Mouse (Mus musculus) ES-E14 (cell line): ENCODE measurements at regions not wholly inside any gene's neighbourhood (a gene's known extent, or its start where the extent isn't known, plus 50 kb on each side); places are given as distances from the start of the nearest gene placed in this dataset.
A peak's percentile ranks its signal among the peaks of the same experiment; 100 is the strongest.

Experiments
- DNase-seq: peaks from one replicate; pipeline ENCODE4 v3.0.0-alpha.2; 2013; ENCODE audit warnings: low read depth, low spot score
- H3K27ac ChIP-seq: 2 replicates; pipeline ENCODE4 v1.5.1; 2012; ENCODE audit warnings: low read depth, mild to moderate bottlenecking, low read length, moderate library complexity, mixed read lengths; ENCODE audit not compliant: poor library complexity, insufficient read depth, severe bottlenecking
- H3K36me3 ChIP-seq: 2 replicates; pipeline ENCODE4 v1.6.1; 2012; ENCODE audit warnings: mild to moderate bottlenecking, low read length, moderate library complexity, mixed read lengths; ENCODE audit not compliant: control insufficient read depth, poor library complexity, insufficient read depth, severe bottlenecking
- H3K4me1 ChIP-seq, 2 experiments: fragments of 150-350 bp in 1 of 2; sonication (generic) in 1 of 2; 2 replicates each; pipeline ENCODE4 v1.6.1; 2012; ENCODE audit warnings: low read length in 2 of 2, mild to moderate bottlenecking in 1 of 2, mixed read lengths in 1 of 2; ENCODE audit not compliant: control insufficient read depth in 2 of 2, insufficient read depth in 2 of 2, poor library complexity in 1 of 2
- H3K4me3 ChIP-seq, 2 experiments: fragments of 150-350 bp in 1 of 2; sonication (generic) in 1 of 2; 2 replicates each; pipeline ENCODE4 v1.5.1; 2012; ENCODE audit warnings: low read length in 2 of 2, low read depth in 1 of 2, mild to moderate bottlenecking in 1 of 2, mixed read lengths in 1 of 2; ENCODE audit not compliant: insufficient read depth in 1 of 2, poor library complexity in 1 of 2, severe bottlenecking in 1 of 2
- H3K9ac ChIP-seq: 2 replicates; pipeline ENCODE4 v1.6.1; 2012; ENCODE audit warnings: low read depth, mild to moderate bottlenecking, low read length, mixed read lengths; ENCODE audit not compliant: poor library complexity, insufficient read depth, severe bottlenecking
- H3K9me3 ChIP-seq: fragments of 150-350 bp; sonication (generic); 2 replicates; pipeline ENCODE4 v1.6.1; 2012; ENCODE audit warnings: low read depth, mild to moderate bottlenecking, low read length; ENCODE audit not compliant: control insufficient read depth, insufficient read depth
- CHD2 ChIP-seq: IDR thresholded peaks from 2 replicates; pipeline ENCODE4 v1.6.1; 2014; ENCODE audit warnings: mild to moderate bottlenecking, low read depth, low read length, inconsistent platforms
- HCFC1 ChIP-seq: IDR thresholded peaks from 2 replicates; pipeline ENCODE4 v1.6.1; 2012; ENCODE audit warnings: low read length, inconsistent platforms, borderline replicate concordance; ENCODE audit not compliant: insufficient read depth
- MAFK ChIP-seq: IDR thresholded peaks from 2 replicates; pipeline ENCODE4 v1.6.1; 2014; ENCODE audit warnings: mild to moderate bottlenecking, low read depth, low read length, inconsistent platforms; ENCODE audit not compliant: insufficient read depth
- ZC3H11A ChIP-seq: IDR thresholded peaks from 2 replicates; pipeline ENCODE4 v1.6.1; 2012; ENCODE audit warnings: low read depth, mild to moderate bottlenecking, inconsistent platforms, low read length, borderline replicate concordance
- ZNF384 ChIP-seq: IDR thresholded peaks from 2 replicates; pipeline ENCODE4 v1.6.1; 2012; ENCODE audit warnings: low read depth, low read length, inconsistent platforms
- in situ Hi-C, 2 experiments: fragments of 600-800 bp; cut with MboI; formaldehyde crosslinking; loops; one replicate each; pipeline ENCODE4 v1.15.1; 2025; ENCODE audit warnings: low sequenced_read_pairs in 2 of 2, inconsistent platforms in 1 of 2; ENCODE audit not compliant: unreplicated experiment in 2 of 2

DNA sequence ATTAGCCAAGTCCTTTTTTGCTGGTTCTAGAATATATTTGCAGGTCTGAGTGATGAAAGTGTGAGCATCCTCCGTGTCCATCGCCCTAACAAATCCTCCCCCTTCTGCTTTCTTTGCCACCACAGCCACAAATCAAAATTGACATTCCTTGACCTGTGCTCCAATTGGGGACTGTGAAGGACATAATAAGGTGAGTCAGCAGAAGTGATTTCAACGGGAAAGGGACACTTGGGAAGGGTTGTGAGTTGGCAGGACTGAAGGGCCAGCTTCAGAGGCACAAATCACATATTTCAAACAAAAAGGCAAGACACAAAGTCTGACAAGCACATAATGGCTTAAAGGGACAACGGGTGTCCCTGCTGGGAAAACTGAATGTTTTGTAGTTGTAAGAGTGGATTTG lies 784.2 kb upstream of the Lrrc6 start:
- DNase-seq = no peak
- Histone ChIP-seq H3K36me3 (no peaks in the 10 kb centered on the region), H3K9me3 (no peaks in the 10 kb centered on the region), H3K4me1 (no peaks in the 10 kb centered on the region), H3K9ac (no peak overlapping the region), H3K27ac (no peak overlapping the region), H3K4me3 (no peak overlapping the region)
- TF ChIP-seq ZC3H11A = no peak
- TF ChIP-seq CHD2 = no peak
- no peak for TF ChIP-seq ZNF384
- no peak for TF ChIP-seq HCFC1
- no peak for TF ChIP-seq MAFK
- in situ Hi-C loops = no loop called here

DNA sequence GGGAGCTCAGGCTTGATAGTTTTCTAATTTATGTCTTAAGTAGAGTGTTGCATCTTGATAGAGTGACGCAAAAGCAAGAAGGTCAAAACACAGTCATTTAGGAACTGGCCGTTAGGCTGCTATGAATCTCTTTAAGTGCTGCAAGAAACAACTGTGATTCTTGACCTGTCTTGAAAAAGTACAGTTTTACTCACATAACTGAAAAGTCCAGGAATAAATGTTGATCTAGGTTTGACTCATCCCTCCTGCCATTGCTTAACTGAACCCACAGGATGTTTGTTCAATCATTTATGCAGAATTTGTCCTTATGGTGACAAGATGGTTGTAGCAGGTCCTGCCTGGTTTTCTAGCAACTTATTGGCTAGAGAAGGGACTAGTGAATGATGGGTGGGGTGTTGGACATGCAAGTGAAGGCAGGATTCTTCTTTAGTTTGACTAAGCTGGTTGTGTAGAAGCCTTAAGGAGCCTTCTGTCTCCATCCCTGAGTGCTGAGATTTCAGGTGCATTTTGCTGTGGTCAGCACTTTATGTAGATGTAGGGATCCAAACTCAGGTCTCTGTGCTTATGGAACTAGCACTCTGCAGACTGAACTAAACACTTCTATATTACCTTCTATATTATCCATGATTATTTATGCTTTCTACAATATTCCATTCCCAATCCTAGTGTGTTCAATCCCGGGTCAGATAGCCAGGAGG lies 782.7 kb upstream of the Lrrc6 start:
- Histone ChIP-seq H3K36me3 (no peaks in the 10 kb centered on the region), H3K9me3 (no peaks in the 10 kb centered on the region), H3K4me1 (no peaks in the 10 kb centered on the region), H3K27ac (no peak overlapping the region), H3K9ac (no peak overlapping the region), H3K4me3 (no peak overlapping the region)
- no peak for TF ChIP-seq HCFC1
- TF ChIP-seq MAFK = 0 out of 2 replicates have a peak, but pooled peaks have one; percentile 69
- no peak for DNase-seq
- in situ Hi-C loops = no loop called here

DNA sequence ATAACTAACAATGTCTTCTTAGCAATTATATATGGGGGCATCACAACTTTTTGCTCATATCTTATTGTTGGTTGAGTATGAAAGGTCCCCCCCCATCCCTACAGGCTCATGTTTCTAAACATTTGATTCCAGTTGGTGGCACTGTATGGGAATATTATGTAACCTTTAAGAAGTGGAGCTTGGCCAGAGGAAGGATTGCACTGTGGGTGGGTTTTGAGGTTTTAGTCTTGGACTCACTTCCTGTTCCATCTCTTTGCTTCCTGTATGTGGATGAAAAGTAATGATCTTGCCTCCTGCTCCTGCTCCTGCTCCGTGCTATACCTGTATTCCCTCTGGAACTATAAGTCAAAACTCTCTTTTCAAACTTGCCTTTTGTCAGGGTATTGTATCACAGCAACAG lies 778.2 kb upstream of the Lrrc6 start:
- no peaks in the 10 kb centered on the region for H3K4me1 ChIP-seq
- TF ChIP-seq ZC3H11A (no peak), MAFK (no peak), HCFC1 (no peak), ZNF384 (no peak), CHD2 (no peak)
- H3K27ac ChIP-seq = no peak overlapping the region
- no peaks in the 10 kb centered on the region for H3K36me3 ChIP-seq
- DNase-seq = no peak
- no peak overlapping the region for H3K4me3 ChIP-seq
- in situ Hi-C loops = no loop called here
- no peak overlapping the region for H3K9ac ChIP-seq
- no peaks in the 10 kb centered on the region for H3K9me3 ChIP-seq

DNA sequence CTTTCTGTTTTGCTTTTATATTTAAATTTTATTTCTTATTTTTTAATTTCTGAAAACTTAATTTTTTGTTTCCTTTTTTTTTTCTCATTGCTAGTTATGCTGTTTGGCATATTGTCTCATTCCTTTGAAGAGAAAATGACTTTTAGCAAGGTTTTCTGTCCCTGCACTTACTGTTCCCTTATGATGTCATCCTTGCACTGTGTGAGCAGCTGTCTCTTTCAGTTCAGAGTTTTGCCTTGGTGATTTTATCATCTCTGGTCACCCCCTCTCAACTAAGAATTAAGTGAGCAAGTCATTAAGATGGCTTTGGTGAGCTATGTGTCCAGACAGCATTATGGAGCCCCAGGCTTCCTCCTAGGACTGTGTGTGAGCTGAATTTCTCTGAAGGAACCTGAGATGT lies 774.3 kb upstream of the Lrrc6 start:
- Histone ChIP-seq H3K36me3 (no peaks in the 10 kb centered on the region), H3K27ac (no peak overlapping the region), H3K9ac (no peak overlapping the region), H3K4me1 (no peaks in the 10 kb centered on the region), H3K4me3 (no peak overlapping the region), H3K9me3 (0 out of 2 replicates have a peak, but pooled peaks cover 1% of the 10 kb centered on the region)
- in situ Hi-C loops = no loop called here
- TF ChIP-seq ZNF384 (no peak), CHD2 (no peak), MAFK (no peak), HCFC1 (no peak), ZC3H11A (no peak)
- no peak for DNase-seq

DNA sequence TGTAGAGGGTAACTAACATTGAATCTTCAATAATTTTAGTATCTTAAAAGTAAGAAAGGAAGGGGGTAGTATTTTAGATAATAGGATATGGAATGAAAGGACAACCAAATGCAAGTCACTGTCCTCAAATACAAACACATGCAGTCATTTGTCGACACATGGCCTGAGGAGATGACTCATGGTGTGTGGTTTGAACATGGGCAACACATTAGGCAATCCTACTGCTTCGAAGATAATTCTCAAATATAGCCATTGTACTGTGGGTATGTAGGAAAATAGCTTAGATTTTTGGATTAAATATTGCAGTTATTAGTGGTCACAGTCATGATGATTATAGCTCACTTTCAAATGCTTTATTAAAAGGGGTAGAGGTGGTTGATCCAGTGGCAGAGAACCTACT lies 771.7 kb upstream of the Lrrc6 start:
- DNase-seq = no peak
- in situ Hi-C loops = no loop called here
- no peaks in the 10 kb centered on the region for H3K4me1 ChIP-seq
- H3K27ac ChIP-seq = no peak overlapping the region
- H3K4me3 ChIP-seq = no peak overlapping the region
- no peaks in the 10 kb centered on the region for H3K36me3 ChIP-seq
- H3K9me3 ChIP-seq = 0 out of 2 replicates have a peak, but pooled peaks cover 1% of the 10 kb centered on the region
- TF ChIP-seq HCFC1 (no peak), ZC3H11A (no peak), MAFK (no peak), CHD2 (no peak), ZNF384 (no peak)
- no peak overlapping the region for H3K9ac ChIP-seq
